18 mouse cellular contexts compared by ENCODE assay signal in the genomic region with DNA sequence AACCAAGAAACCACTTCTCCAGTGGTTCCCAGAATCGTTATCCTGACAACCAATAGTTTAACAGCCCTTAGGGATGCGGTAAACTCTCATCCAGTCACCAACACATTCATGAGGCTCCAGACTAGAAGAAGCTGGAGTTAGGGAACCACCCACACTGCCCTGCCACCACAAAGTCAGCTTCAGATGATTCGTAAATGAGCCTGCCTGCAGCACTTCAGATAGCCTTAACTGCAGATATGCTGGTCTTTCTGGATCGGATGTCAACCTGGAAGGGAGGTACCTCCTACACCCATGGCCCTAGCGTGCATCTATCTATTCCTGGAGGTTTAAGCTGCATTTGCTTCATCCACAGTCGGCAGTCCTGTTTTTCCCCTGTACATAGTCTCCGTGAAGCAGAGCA. TPM values are rescaled to one million over a fixed set of nuclear protein-coding genes. Genes with fewer than 3 reads are reported as not detected.
DNase-seq lines count a peak whose midpoint lies in the region; ATAC-seq and TF ChIP-seq lines count a peak whose summit lies in the region.
"Had no signal": no experiment of that assay in that cellular context is flagged by ENCODE, and none has a peak within 500 bp of the region (broad histone marks: within the 10 kb centered on the region; RNA-seq: fewer than 3 reads in every experiment).

No protein-coding gene starts in this region.

- no peak overlapping the region for H3K9ac ChIP-seq in liver, postnatal 0 days (replicated peaks)
- no peak overlapping the region for H3K9ac ChIP-seq in liver, adult 2 months (ENCODE audit: low read depth, low read length)

- H3K9me3 ChIP-seq in liver, postnatal 0 days (ENCODE audit: low read length): no peaks in the 10 kb centered on the region
- H3K9me3 ChIP-seq: limb, embryonic 10.5 days; midbrain, embryonic 10.5 days had no signal

- ATAC-seq in frontal cortex, adult (ENCODE audit: low TSS enrichment): peak; percentile 84
- no peak for ATAC-seq in liver, postnatal 0 days
- ATAC-seq in megakaryocyte progenitor cell, adult 5-6 weeks (replicated peaks; ENCODE audit: poor library complexity): peak; percentile 70
- ATAC-seq: CD4-positive, CD25-positive, alpha-beta regulatory T cell, adult 4 months had no signal

- H3K27ac ChIP-seq in liver, postnatal 0 days (ENCODE audit: low read depth): no peak overlapping the region
- 0 out of 2 replicates have a peak overlapping the region, but pooled peaks have one; percentile 18 for H3K27ac ChIP-seq in liver, adult 2 months (replicated peaks; ENCODE audit: insufficient read depth, low read depth, low read length)
- no peak overlapping the region for H3K27ac ChIP-seq in layer of hippocampus, adult 2 months
- H3K27ac ChIP-seq: limb, embryonic 10.5 days; midbrain, embryonic 10.5 days had no signal

- peaks cover 35% of the 10 kb centered on the region for H3K36me3 ChIP-seq in liver, postnatal 0 days (replicated peaks; ENCODE audit: insufficient read depth, low read length)
- H3K36me3 ChIP-seq in liver, adult 2 months (ENCODE audit: control insufficient read depth, insufficient read depth, low read length): peaks cover 55% of the 10 kb centered on the region
- H3K36me3 ChIP-seq: limb, embryonic 10.5 days; midbrain, embryonic 10.5 days had no signal

- TF ChIP-seq EP300 in liver, postnatal 0 days (IDR thresholded peaks at IDR 0.05; ENCODE audit: low read depth): no peak

- TF ChIP-seq CTCF in liver, postnatal 0 days (IDR thresholded peaks at IDR 0.05; ENCODE audit: low read depth): no peak
- no peak for TF ChIP-seq CTCF in liver, adult 2 months (IDR thresholded peaks at IDR 0.05; ENCODE audit: low read depth, low read length)
- TF ChIP-seq CTCF in layer of hippocampus, adult 2 months (conservative IDR thresholded peaks at IDR 0.05): no peak

- no peak for TF ChIP-seq POLR2A in liver, adult 2 months (IDR thresholded peaks at IDR 0.05; ENCODE audit: extremely low read depth, insufficient read depth, low read length)

- H3K4me2 ChIP-seq in liver, postnatal 0 days (ENCODE audit: low read depth, low read length): no peak overlapping the region

- WGBS in liver, postnatal 0 days (ENCODE audit: insufficient replicate concordance): 59% methylated on average over 7 of the region's 7 CpGs
- WGBS in liver, adult 2 months: 88% methylated on average over 7 of the region's 7 CpGs

- H3K4me3 ChIP-seq in liver, postnatal 0 days (ENCODE audit: low read depth, low read length): no peak overlapping the region
- H3K4me3 ChIP-seq in liver, adult 2 months (ENCODE audit: insufficient read depth, low read depth, low read length): no peak overlapping the region
- no peak overlapping the region for H3K4me3 ChIP-seq in layer of hippocampus, adult 2 months
- H3K4me3 ChIP-seq: limb, embryonic 10.5 days; midbrain, embryonic 10.5 days had no signal

- DNase-seq in frontal cortex, postnatal 10 days (ENCODE audit: low spot score in 2 of 2): no peak
- peak; percentile 39 for DNase-seq in liver
- no peak for DNase-seq in liver, postnatal 0 days
- DNase-seq in liver, adult 2 months (ENCODE audit: extremely low read depth, low read depth, low spot score): no peak
- no peak for DNase-seq in thymus, postnatal 0 days (ENCODE audit: low spot score)
- no peak for DNase-seq in layer of hippocampus, adult 2 months (ENCODE audit: low spot score in 2 of 2)
- DNase-seq: cerebellum, postnatal 14 days; embryo, embryonic 11 days; gastrocnemius, postnatal 36 days; kidney, adult 9 months; kidney, postnatal 25 days; lung, adult 2 months; thymus, adult 2 months had no signal

- H3K27me3 ChIP-seq in liver, postnatal 0 days (ENCODE audit: insufficient read depth, low read length): no peaks in the 10 kb centered on the region
- H3K27me3 ChIP-seq in liver, adult 2 months (ENCODE audit: control insufficient read depth, insufficient read depth, low read length): no peaks in the 10 kb centered on the region

- peaks cover 3% of the 10 kb centered on the region; the same call in 1 of the 2 replicates for H3K4me1 ChIP-seq in liver, postnatal 0 days (ENCODE audit: insufficient read depth)
- peaks cover 2% of the 10 kb centered on the region; the same call in 1 of the 2 replicates for H3K4me1 ChIP-seq in liver, adult 2 months (ENCODE audit: control insufficient read depth, insufficient read depth, low read length)
- H3K4me1 ChIP-seq: limb, embryonic 10.5 days; midbrain, embryonic 10.5 days had no signal

- H3K79me2 ChIP-seq in liver, adult 2 months (ENCODE audit: control insufficient read depth, insufficient read depth, low read length): no peaks in the 10 kb centered on the region

RNA-seq across cellular contexts. Expression of gene Rwdd3, which starts 50.5 kb away (rescaled TPM):
- polyA plus RNA-seq in liver, postnatal 0 days (2015; fragmentation: Nextera tagmentation; extraction: Ambion mirVana): 5.9 and 8.2 TPM in 2 replicates
- 10.5 and 12.9 TPM in 2 replicates for total RNA-seq in liver, adult 2 months (2014; rRNA removed)
- 2.5 and 3.5 TPM in 2 replicates for polyA plus RNA-seq in liver, adult 2 months (2012; rRNA removed)
- 3.2 and 3.5 TPM in 2 replicates for total RNA-seq in megakaryocyte progenitor cell, adult 5-6 weeks (2015)
- total RNA-seq in megakaryocyte progenitor cell, adult 5-6 weeks (2017): 5.9 and 6.5 TPM in 2 replicates
- polyA plus RNA-seq in thymus, postnatal 0 days (2015; fragmentation: Nextera tagmentation; extraction: Ambion mirVana): 7.6 and 7.9 TPM in 2 replicates
- total RNA-seq in layer of hippocampus, adult 2 months (2021): 10 to 100 TPM; 26.3 to 31.2 TPM
